Mouse (Mus musculus) hindbrain, embryonic 16.5 days (tissue): ENCODE data around the gene Ppil1. TPM values are rescaled to one million over a fixed set of nuclear protein-coding genes. Genes with fewer than 3 reads are reported as not detected.

Source experiments
- ATAC-seq: fragments of 200-750 bp; cut with Nextera tagmentation; 2 replicates; pipeline ENCODE4 v1.8.0; 2017; ENCODE audit warnings: moderate TSS enrichment, moderate library complexity
- H3K27ac ChIP-seq: fragments of 300-500 bp; sonication (generic); 2 replicates; pipeline ENCODE4 v1.5.1; 2014; ENCODE audit warnings: low read depth, mild to moderate bottlenecking, control low read depth, low read length, moderate library complexity
- H3K27me3 ChIP-seq: fragments of 300-500 bp; sonication (generic); replicated peaks from 2 replicates; pipeline ENCODE4 v1.6.1; 2014; ENCODE audit warnings: low read length; ENCODE audit not compliant: control insufficient read depth, insufficient read depth
- H3K36me3 ChIP-seq: fragments of 300-500 bp; sonication (generic); 2 replicates; pipeline ENCODE4 v1.6.1; 2014; ENCODE audit warnings: mild to moderate bottlenecking, low read length, moderate library complexity, mixed read lengths; ENCODE audit not compliant: control insufficient read depth, insufficient read depth
- H3K4me1 ChIP-seq: fragments of 300-500 bp; sonication (generic); 2 replicates; pipeline ENCODE4 v1.6.1; 2014; ENCODE audit warnings: low read depth, low read length; ENCODE audit not compliant: control insufficient read depth, insufficient read depth
- H3K4me2 ChIP-seq: fragments of 300-500 bp; sonication (generic); 2 replicates; pipeline ENCODE4 v1.6.1; 2014; ENCODE audit warnings: mild to moderate bottlenecking, low read length, control low read depth, moderate library complexity
- H3K4me3 ChIP-seq: fragments of 300-500 bp; sonication (generic); 2 replicates; pipeline ENCODE4 v1.5.1; 2014; ENCODE audit warnings: mild to moderate bottlenecking, low read length, control low read depth, moderate library complexity
- H3K9ac ChIP-seq: fragments of 300-500 bp; sonication (generic); 2 replicates; pipeline ENCODE4 v1.6.1; 2014; ENCODE audit warnings: low read depth, mild to moderate bottlenecking, control low read depth, low read length, moderate library complexity
- H3K9me3 ChIP-seq: fragments of 300-500 bp; sonication (generic); 2 replicates; pipeline ENCODE4 v1.6.1; 2014; ENCODE audit warnings: mild to moderate bottlenecking, low read length, moderate library complexity; ENCODE audit not compliant: control insufficient read depth
- WGBS: fragments of 180-500 bp; shearing (Covaris S2); extraction: QIAGEN DNeasy Blood & Tissue Kit; methylation state at CpG from one replicate; pipeline ENCODE4 v1.1.7; 2014; 5-methylcytosine and 5-hydroxymethylcytosine counted together
- polyA plus RNA-seq: library from polyadenylated mRNA; unstranded; fragments of >200 nt; fragmentation: Nextera tagmentation; extraction: Ambion mirVana; gene quantifications from 2 replicates; pipeline ENCODE4 v1.2.1, GENCODE M21; 2015

Gene Ppil1
- 105 and 113 TPM in 2 replicates for polyA plus RNA-seq

- Histone ChIP-seq H3K36me3 (peaks cover 6% of the 10 kb centered on the region), H3K4me1 (peaks cover 23% of the 10 kb centered on the region), H3K9ac (peak within 1 kb of the TSS; percentile 82), H3K27ac (peak within 1 kb of the TSS; percentile 97), H3K27me3 (no peaks in the 10 kb centered on the region), H3K9me3 (no peaks in the 10 kb centered on the region), H3K4me3 (peak within 1 kb of the TSS; percentile 86), H3K4me2 (peak within 1 kb of the TSS; percentile 81)
- WGBS, result 8% methylated on average over 38 of the region's 38 CpGs
- peak; percentile 76 for ATAC-seq
Observed at GRCm38 (mm10) chr17:29263840-29264633, at the start of gene Ppil1. Gene Ppil1, minus strand, starts transcription at chr17:29264186.

- H3K27me3 ChIP-seq, result no peaks in the 10 kb centered on the region
- no peak overlapping the region for H3K27ac ChIP-seq
- H3K4me3 ChIP-seq, result no peak overlapping the region
- H3K9me3 ChIP-seq, result no peaks in the 10 kb centered on the region
- no peak overlapping the region for H3K9ac ChIP-seq
- H3K4me1 ChIP-seq, result no peaks in the 10 kb centered on the region
- H3K4me2 ChIP-seq, result no peak overlapping the region
- H3K36me3 ChIP-seq, result no peaks in the 10 kb centered on the region
- no peak for ATAC-seq
Observed at GRCm38 (mm10) chr17:29313300-29313699, 49.3 kb upstream of the Ppil1 start.

- 90% methylated on average over 2 of the region's 2 CpGs for WGBS
- Histone ChIP-seq H3K4me2 (no peak overlapping the region), H3K27ac (no peak overlapping the region), H3K4me1 (no peaks in the 10 kb centered on the region), H3K27me3 (no peaks in the 10 kb centered on the region), H3K4me3 (no peak overlapping the region), H3K9me3 (no peaks in the 10 kb centered on the region), H3K9ac (no peak overlapping the region), H3K36me3 (no peaks in the 10 kb centered on the region)
- ATAC-seq, result no peak
Observed at GRCm38 (mm10) chr17:29312082-29312481, 48.1 kb upstream of the Ppil1 start.

GRCm38 (mm10) chr17:29311602-29312001, 47.6 kb upstream of the Ppil1 start:
- H3K27me3 ChIP-seq, result no peaks in the 10 kb centered on the region
- H3K9ac ChIP-seq, result no peak overlapping the region
- H3K36me3 ChIP-seq, result no peaks in the 10 kb centered on the region
- WGBS, result 89% methylated on average over 8 of the region's 8 CpGs
- ATAC-seq, result no peak
- H3K4me2 ChIP-seq, result no peak overlapping the region
- no peak overlapping the region for H3K4me3 ChIP-seq
- no peak overlapping the region for H3K27ac ChIP-seq
- H3K9me3 ChIP-seq, result no peaks in the 10 kb centered on the region
- no peaks in the 10 kb centered on the region for H3K4me1 ChIP-seq

- no peaks in the 10 kb centered on the region for H3K27me3 ChIP-seq
- H3K4me1 ChIP-seq, result no peaks in the 10 kb centered on the region
- H3K9ac ChIP-seq, result no peak overlapping the region
- H3K36me3 ChIP-seq, result no peaks in the 10 kb centered on the region
- no peak overlapping the region for H3K4me2 ChIP-seq
- H3K27ac ChIP-seq, result no peak overlapping the region
- H3K4me3 ChIP-seq, result no peak overlapping the region
- no peak for ATAC-seq
- 84% methylated on average over 21 of the region's 21 CpGs for WGBS
- no peaks in the 10 kb centered on the region for H3K9me3 ChIP-seq
Observed at GRCm38 (mm10) chr17:29310056-29310623, 46.2 kb upstream of the Ppil1 start.

GRCm38 (mm10) chr17:29305871-29306270, 41.9 kb upstream of the Ppil1 start:
- H3K4me1 ChIP-seq, result no peaks in the 10 kb centered on the region
- H3K4me3 ChIP-seq, result no peak overlapping the region
- H3K4me2 ChIP-seq, result no peak overlapping the region
- no peak for ATAC-seq
- H3K27me3 ChIP-seq, result no peaks in the 10 kb centered on the region
- H3K9ac ChIP-seq, result no peak overlapping the region
- 0 out of 2 replicates have a peak, but pooled peaks cover 11% of the 10 kb centered on the region for H3K36me3 ChIP-seq
- H3K27ac ChIP-seq, result no peak overlapping the region
- 61% methylated on average over 7 of the region's 7 CpGs for WGBS
- H3K9me3 ChIP-seq, result no peaks in the 10 kb centered on the region

GRCm38 (mm10) chr17:29305058-29305806, 41.2 kb upstream of the Ppil1 start:
- no peaks in the 10 kb centered on the region for H3K27me3 ChIP-seq
- no peak overlapping the region for H3K4me3 ChIP-seq
- H3K27ac ChIP-seq, result no peak overlapping the region
- no peak for ATAC-seq
- no peaks in the 10 kb centered on the region for H3K9me3 ChIP-seq
- 23% methylated on average over 15 of the region's 15 CpGs for WGBS
- peaks cover 12% of the 10 kb centered on the region; the same call in 1 of the 2 replicates for H3K36me3 ChIP-seq
- H3K9ac ChIP-seq, result no peak overlapping the region
- H3K4me2 ChIP-seq, result no peak overlapping the region
- no peaks in the 10 kb centered on the region for H3K4me1 ChIP-seq

- Histone ChIP-seq H3K9me3 (no peaks in the 10 kb centered on the region), H3K36me3 (peaks cover 17% of the 10 kb centered on the region; the same call in 1 of the 2 replicates), H3K4me2 (no peak overlapping the region), H3K9ac (no peak overlapping the region), H3K4me3 (no peak overlapping the region), H3K27me3 (no peaks in the 10 kb centered on the region), H3K27ac (no peak overlapping the region), H3K4me1 (no peaks in the 10 kb centered on the region)
- ATAC-seq, result no peak
- 68% methylated on average over 13 of the region's 13 CpGs for WGBS
Observed at GRCm38 (mm10) chr17:29304376-29305057, 40.5 kb upstream of the Ppil1 start.
